Mouse (Mus musculus) CH12.LX (cell line): ENCODE data around the gene Cept1.

Experiments
- CHD1 ChIP-seq: IDR thresholded peaks from 2 replicates; pipeline ENCODE4 v1.6.1; 2012; ENCODE audit warnings: low read depth, low read length, improper control_type of control experiment, inconsistent platforms
- CTCF ChIP-seq, 2 experiments: IDR thresholded peaks in 1 of 2; conservative IDR thresholded peaks in 1 of 2; 2 replicates each; pipeline ENCODE4 v1.5.1; 2011 to 2012; ENCODE audit warnings: low read depth in 2 of 2, low read length in 2 of 2, improper control_type of control experiment in 1 of 2, inconsistent platforms in 1 of 2, mild to moderate bottlenecking in 1 of 2, moderate library complexity in 1 of 2
- MAX ChIP-seq: IDR thresholded peaks from 2 replicates; pipeline ENCODE4 v1.6.1; 2011; ENCODE audit warnings: low read length, improper control_type of control experiment
- NRF1 ChIP-seq: IDR thresholded peaks from 2 replicates; pipeline ENCODE4 v1.6.1; 2014; ENCODE audit warnings: low read depth, mild to moderate bottlenecking, inconsistent platforms, low read length, improper control_type of control experiment, moderate library complexity
- POLR2A ChIP-seq: IDR thresholded peaks from 2 replicates; pipeline ENCODE4 v1.6.1; 2011; ENCODE audit warnings: low read depth, mild to moderate bottlenecking, improper control_type of control experiment, low read length
- UBTF ChIP-seq: IDR thresholded peaks from 2 replicates; pipeline ENCODE4 v1.6.1; 2012; ENCODE audit warnings: low read depth, mild to moderate bottlenecking, inconsistent platforms, low read length, improper control_type of control experiment, moderate library complexity

DNA sequence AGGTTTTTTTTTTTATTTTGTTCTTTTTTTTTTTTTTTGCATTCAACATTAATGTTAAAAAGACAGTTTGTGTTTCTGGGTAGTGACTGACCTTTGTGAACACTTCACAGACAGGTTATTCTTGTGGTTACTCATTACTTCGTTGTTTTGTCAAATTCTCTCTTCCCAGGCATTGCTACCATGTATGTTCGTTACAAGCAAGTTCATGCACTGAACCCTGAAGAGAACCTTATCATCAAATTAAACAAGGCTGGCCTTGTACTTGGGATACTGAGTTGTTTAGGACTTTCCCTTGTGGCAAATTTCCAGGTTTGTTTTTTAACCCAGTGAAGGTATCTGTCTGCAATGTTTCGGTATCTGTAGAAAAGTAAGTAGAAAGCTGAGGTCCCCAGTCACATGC is 18.3 kb upstream of the Cept1 start:
- TF ChIP-seq POLR2A: no peak
- TF ChIP-seq UBTF: no peak
- no peak for TF ChIP-seq CTCF (conservative IDR thresholded peaks at IDR 0.05 in 1 of 2, IDR thresholded peaks at IDR 0.05 in 1 of 2; ENCODE audit: low read depth in 2 of 2, low read length in 2 of 2)
- TF ChIP-seq NRF1: no peak
- no peak for TF ChIP-seq MAX
- no peak for TF ChIP-seq CHD1
